Mouse (Mus musculus): ENCODE results near the gene Apex1. TPM values are rescaled to one million over a fixed set of nuclear protein-coding genes. Genes with fewer than 3 reads are reported as not detected.

The Apex1 gene
- polyA plus RNA-seq, 1 experiment, result not detected

GRCm38 (mm10) chr14:50925111-50925920 is 548 bp downstream of the Apex1 start:
- peak overlapping the region; percentile 93 for H3K4me3 ChIP-seq (ENCODE audit: insufficient read depth, low read depth, low read length)
- 1% methylated on average over 38 of the region's 38 CpGs for WGBS
- peak overlapping the region; percentile 66 for H3K27ac ChIP-seq (ENCODE audit: insufficient read depth, low read depth, low read length)
- H3K4me1 ChIP-seq (ENCODE audit: control insufficient read depth, insufficient read depth, low read length), result peaks cover 2% of the 10 kb centered on the region; the same call in 1 of the 2 replicates
- TF ChIP-seq CTCF (IDR thresholded peaks at IDR 0.05; ENCODE audit: insufficient read depth, low read depth, low read length) (no peak), POLR2A (IDR thresholded peaks at IDR 0.05; ENCODE audit: insufficient read depth, low read depth, low read length) (no peak)

- H3K4me1 ChIP-seq (ENCODE audit: control insufficient read depth, insufficient read depth, low read length), result peaks cover 2% of the 10 kb centered on the region; the same call in 1 of the 2 replicates
- no peak overlapping the region for H3K4me3 ChIP-seq (ENCODE audit: insufficient read depth, low read depth, low read length)
- TF ChIP-seq CTCF (IDR thresholded peaks at IDR 0.05; ENCODE audit: insufficient read depth, low read depth, low read length), result no peak
- no peak for TF ChIP-seq POLR2A (IDR thresholded peaks at IDR 0.05; ENCODE audit: insufficient read depth, low read depth, low read length)
- H3K27ac ChIP-seq (ENCODE audit: insufficient read depth, low read depth, low read length), result no peak overlapping the region
- 77% methylated on average over 3 of the region's 3 CpGs for WGBS
Measured at GRCm38 (mm10) chr14:50927366-50927765, 2.6 kb downstream of the Apex1 start.

- TF ChIP-seq CTCF (IDR thresholded peaks at IDR 0.05; ENCODE audit: insufficient read depth, low read depth, low read length) (no peak), POLR2A (IDR thresholded peaks at IDR 0.05; ENCODE audit: insufficient read depth, low read depth, low read length) (no peak)
- H3K4me3 ChIP-seq (ENCODE audit: insufficient read depth, low read depth, low read length), result peak overlapping the region; percentile 71
- H3K4me1 ChIP-seq (ENCODE audit: control insufficient read depth, insufficient read depth, low read length), result peaks cover 2% of the 10 kb centered on the region; the same call in 1 of the 2 replicates
- WGBS, result 9% methylated on average over 10 of the region's 10 CpGs
- H3K27ac ChIP-seq (ENCODE audit: insufficient read depth, low read depth, low read length), result no peak overlapping the region
Measured at GRCm38 (mm10) chr14:50929951-50930350, 5.2 kb downstream of the Apex1 start.

- TF ChIP-seq POLR2A (IDR thresholded peaks at IDR 0.05; ENCODE audit: insufficient read depth, low read depth, low read length), result no peak
- TF ChIP-seq CTCF (IDR thresholded peaks at IDR 0.05; ENCODE audit: insufficient read depth, low read depth, low read length), result no peak
Measured at GRCm38 (mm10) chr14:50930377-50930753, 5.6 kb downstream of the Apex1 start.

GRCm38 (mm10) chr14:50930754-50931492 is 6.2 kb downstream of the Apex1 start, which contains the start of the genes Pip4p1 and Pnp:
TSS of gene Pip4p1 (minus strand) at chr14:50930856.
TSS of gene Pnp (plus strand) at chr14:50931082.
- WGBS, result under 1% methylated on average over 68 of the region's 68 CpGs
- H3K4me3 ChIP-seq (ENCODE audit: insufficient read depth, low read depth, low read length), result peak within 1 kb of the TSS; percentile 71
- TF ChIP-seq POLR2A (IDR thresholded peaks at IDR 0.05; ENCODE audit: insufficient read depth, low read depth, low read length), result peak; percentile 68
- no peak for TF ChIP-seq CTCF (IDR thresholded peaks at IDR 0.05; ENCODE audit: insufficient read depth, low read depth, low read length)
- peaks cover 2% of the 10 kb centered on the region; the same call in 1 of the 2 replicates for H3K4me1 ChIP-seq (ENCODE audit: control insufficient read depth, insufficient read depth, low read length)
- peak within 1 kb of the TSS; percentile 76 for H3K27ac ChIP-seq (ENCODE audit: insufficient read depth, low read depth, low read length)

More at GRCm38 (mm10) chr14:50930377-50930753, 5.6 kb downstream of the Apex1 start:
- H3K4me3 ChIP-seq (ENCODE audit: insufficient read depth, low read depth, low read length), result peak overlapping the region; percentile 71
- H3K4me1 ChIP-seq (ENCODE audit: control insufficient read depth, insufficient read depth, low read length), result peaks cover 2% of the 10 kb centered on the region; the same call in 1 of the 2 replicates
- WGBS, result under 1% methylated on average over 38 of the region's 38 CpGs
- H3K27ac ChIP-seq (ENCODE audit: insufficient read depth, low read depth, low read length), result peak overlapping the region; percentile 76

GRCm38 (mm10) chr14:50931493-50932020 is 6.8 kb downstream of the Apex1 start:
- Histone ChIP-seq H3K27ac (ENCODE audit: insufficient read depth, low read depth, low read length) (peak overlapping the region; percentile 37), H3K4me3 (ENCODE audit: insufficient read depth, low read depth, low read length) (peak overlapping the region; percentile 71), H3K4me1 (ENCODE audit: control insufficient read depth, insufficient read depth, low read length) (no peaks in the 10 kb centered on the region)
- TF ChIP-seq CTCF (IDR thresholded peaks at IDR 0.05; ENCODE audit: insufficient read depth, low read depth, low read length), result no peak
- TF ChIP-seq POLR2A (IDR thresholded peaks at IDR 0.05; ENCODE audit: insufficient read depth, low read depth, low read length), result no peak
- WGBS, result 10% methylated on average over 12 of the region's 12 CpGs

GRCm38 (mm10) chr14:50936649-50937048 is 11.9 kb downstream of the Apex1 start:
- TF ChIP-seq CTCF (IDR thresholded peaks at IDR 0.05; ENCODE audit: insufficient read depth, low read depth, low read length) (no peak), POLR2A (IDR thresholded peaks at IDR 0.05; ENCODE audit: insufficient read depth, low read depth, low read length) (no peak)
- Histone ChIP-seq H3K4me1 (ENCODE audit: control insufficient read depth, insufficient read depth, low read length) (no peaks in the 10 kb centered on the region), H3K27ac (ENCODE audit: insufficient read depth, low read depth, low read length) (no peak overlapping the region), H3K4me3 (ENCODE audit: insufficient read depth, low read depth, low read length) (no peak overlapping the region)
- WGBS, result 41% methylated on average over 1 of the region's 1 CpGs

GRCm38 (mm10) chr14:50938119-50938908 is 13.5 kb downstream of the Apex1 start:
- H3K4me1 ChIP-seq (ENCODE audit: control insufficient read depth, insufficient read depth, low read length), result no peaks in the 10 kb centered on the region

More at GRCm38 (mm10) chr14:50938119-50938908, 13.5 kb downstream of the Apex1 start:
- WGBS, result 90% methylated on average over 3 of the region's 3 CpGs
- no peak for TF ChIP-seq CTCF (IDR thresholded peaks at IDR 0.05; ENCODE audit: insufficient read depth, low read depth, low read length)
- TF ChIP-seq POLR2A (IDR thresholded peaks at IDR 0.05; ENCODE audit: insufficient read depth, low read depth, low read length), result no peak
- Histone ChIP-seq H3K27ac (ENCODE audit: insufficient read depth, low read depth, low read length) (no peak overlapping the region), H3K4me3 (ENCODE audit: insufficient read depth, low read depth, low read length) (no peak overlapping the region)

Measured in olfactory bulb, adult 2 months (tissue).